Mouse (Mus musculus) adrenal gland, postnatal 36 days (tissue): ENCODE measurements around the gene Ppia. TPM values are rescaled to one million over a fixed set of nuclear protein-coding genes. Genes with fewer than 3 reads are reported as not detected.
"Not testable (repeated sequence)": the region's sequence is repeated elsewhere in the genome, so short reads cannot be mapped to it uniquely, and the experiment has no call there.

Experiments
- DNase-seq, 2 experiments: peaks; one replicate each; pipeline ENCODE4 v3.0.0; 2021; ENCODE audit warnings: mixed read lengths in 1 of 2
- total RNA-seq, 2 experiments: library from RNA; stranded (reverse); gene quantifications; 2 replicates each; pipeline ENCODE4 v1.2.3; 2021

Ppia gene
- total RNA-seq, 2 experiments from 2014 or later, result 1,935 TPM

GRCm38 (mm10) chr11:6403830-6404405 lies 11.3 kb upstream of the Ppia start:
- DNase-seq, result no peak

GRCm38 (mm10) chr11:6404699-6405566 lies 10.3 kb upstream of the Ppia start:
- peak; percentile 50 to 56 for DNase-seq

- DNase-seq, result peak; percentile 62 to 74
Observed at GRCm38 (mm10) chr11:6405591-6406081, 9.6 kb upstream of the Ppia start.

DNA sequence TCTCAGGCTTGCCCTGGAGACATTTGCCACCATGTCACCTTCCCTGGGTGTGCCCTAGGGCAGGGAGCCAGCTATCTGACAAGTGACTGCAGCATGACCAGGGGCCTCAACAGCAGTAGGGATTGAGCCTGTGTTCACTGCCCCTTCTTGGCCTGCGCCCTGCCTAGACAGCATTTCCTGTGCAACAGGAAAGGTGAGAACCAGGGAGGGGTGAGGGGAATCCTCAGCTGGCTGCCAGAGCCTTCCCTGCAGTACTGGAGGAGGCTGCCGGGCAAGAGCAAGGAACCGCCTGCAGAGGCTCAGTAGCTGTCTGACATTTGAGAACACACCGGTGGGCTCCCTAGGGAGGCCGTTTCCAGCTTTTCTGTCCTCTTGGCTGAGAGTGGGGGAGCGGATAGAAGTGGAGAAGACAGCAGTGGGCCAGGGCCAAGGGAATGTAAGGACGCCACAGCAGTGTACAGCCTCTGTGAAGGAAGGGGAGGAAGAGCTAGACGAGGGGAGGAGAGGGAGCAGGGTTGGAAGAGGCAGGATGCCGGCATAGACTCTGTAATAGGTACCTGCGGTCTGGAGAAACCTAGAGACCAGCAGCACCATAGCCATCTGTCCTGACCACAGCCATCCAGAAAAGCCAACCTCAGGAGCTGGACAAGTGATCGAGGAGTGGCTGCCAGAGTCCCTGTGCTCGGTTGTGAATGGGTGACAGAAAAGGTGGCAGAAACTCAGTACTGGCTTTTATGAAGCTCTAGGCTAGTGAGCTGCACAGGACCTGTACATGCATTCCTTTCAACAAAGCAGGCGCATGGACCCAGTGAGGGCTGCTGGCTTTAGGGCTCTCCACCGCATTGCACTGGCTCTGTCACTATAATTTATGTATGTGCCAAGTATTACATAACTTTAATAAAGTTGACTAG lies 8.7 kb upstream of the Ppia start:
- DNase-seq, result peak; percentile 78 to 87

GRCm38 (mm10) chr11:6407162-6407621 lies 8.1 kb upstream of the Ppia start:
- no peak for DNase-seq

DNA sequence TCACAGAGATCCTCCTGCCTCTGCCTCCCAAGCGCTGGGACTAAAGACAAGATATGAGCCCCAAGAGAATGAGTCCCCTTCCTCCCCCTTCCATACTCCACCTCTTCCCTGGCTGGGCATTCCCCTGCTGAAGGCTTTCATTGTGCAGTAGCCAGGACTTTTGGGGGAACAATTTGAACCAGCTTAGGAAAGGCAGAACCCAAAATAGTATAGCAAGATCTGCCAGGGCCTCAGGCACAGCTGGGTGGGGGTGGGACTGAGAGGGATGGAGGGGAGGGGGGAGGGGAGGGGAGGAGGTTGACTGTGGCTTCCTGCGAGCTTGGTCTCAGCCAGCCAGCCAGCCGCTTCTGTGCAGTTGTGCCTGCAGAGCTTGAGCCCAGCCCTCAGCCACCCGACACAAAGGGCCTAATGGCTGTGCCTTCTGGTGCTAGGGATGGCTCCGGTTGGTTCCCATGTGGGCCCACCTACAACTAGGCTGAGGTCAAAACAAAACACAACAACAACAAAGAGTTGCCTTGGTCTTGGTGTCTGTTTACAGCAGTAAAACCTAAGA lies 5.1 kb upstream of the Ppia start:
- no peak for DNase-seq

DNA sequence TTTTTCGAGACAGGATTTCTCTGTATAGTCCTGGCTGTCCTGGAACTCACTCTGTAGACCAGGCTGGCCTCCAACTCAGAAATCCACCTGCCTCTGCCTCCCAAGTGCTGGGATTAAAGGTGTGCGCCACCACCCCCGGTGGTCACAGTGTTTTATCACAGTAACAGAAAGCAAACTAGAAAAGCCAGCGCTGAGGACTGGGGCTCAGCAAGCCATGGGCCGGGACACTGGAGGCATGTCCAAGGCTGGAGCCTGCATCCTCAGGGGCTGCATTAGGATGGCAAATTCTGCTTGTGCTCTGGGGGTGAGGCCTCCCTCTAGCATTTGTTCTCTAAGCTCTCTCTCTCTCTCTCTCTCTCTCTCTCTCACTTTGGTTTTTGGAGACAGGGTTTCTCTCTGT lies 4.5 kb upstream of the Ppia start:
- DNase-seq, result not testable (repeated sequence)

GRCm38 (mm10) chr11:6411684-6412083 lies 3.6 kb upstream of the Ppia start:
- DNase-seq, result peak; percentile 89 to 92

- no peak for DNase-seq
Observed at GRCm38 (mm10) chr11:6413264-6413663, 2.0 kb upstream of the Ppia start.

GRCm38 (mm10) chr11:6415551-6416404 lies 535 bp downstream of the Ppia start:
- peak; percentile 97 to 98 for DNase-seq

- peak; percentile 89 to 91 for DNase-seq
Observed at GRCm38 (mm10) chr11:6416405-6417034, 1.3 kb downstream of the Ppia start.

DNA sequence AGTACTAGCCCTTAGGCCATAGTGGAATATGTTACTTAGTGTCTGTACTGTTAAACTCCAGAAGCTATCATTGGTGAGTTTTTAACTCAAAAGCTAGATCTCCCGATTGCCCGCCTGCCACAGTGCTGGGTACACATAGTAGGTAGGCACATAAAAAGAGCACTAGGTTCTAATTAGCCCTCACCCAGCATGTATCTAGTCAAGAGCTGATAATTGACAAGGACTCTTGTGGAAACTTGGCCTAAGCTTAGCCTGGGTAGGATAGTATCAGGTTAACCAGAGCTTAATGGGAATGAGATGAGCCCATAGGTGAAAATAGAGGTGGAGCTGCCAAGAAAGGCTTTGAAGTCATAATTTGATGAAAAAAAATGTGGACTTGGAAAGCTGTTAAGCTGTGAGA lies 1.8 kb downstream of the Ppia start:
- DNase-seq, result no peak

DNA sequence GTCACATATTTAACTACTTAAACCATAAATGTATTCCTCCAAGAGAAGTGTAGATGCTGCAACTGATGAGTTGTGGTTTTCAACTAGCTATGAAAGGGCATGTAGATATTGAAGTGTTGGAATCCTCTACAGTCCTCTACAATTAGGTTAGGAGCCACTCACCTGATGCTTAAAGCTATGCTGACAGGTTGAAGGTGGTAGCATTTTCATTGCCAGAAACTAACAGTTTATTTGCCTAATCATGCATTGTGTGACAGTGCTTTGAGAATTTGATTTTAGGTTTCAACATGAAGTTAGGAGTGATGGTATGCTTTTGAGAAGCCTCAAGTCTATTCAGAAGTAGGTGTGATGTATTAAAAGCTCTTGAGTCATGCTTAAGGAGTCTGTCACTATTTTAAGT lies 2.2 kb downstream of the Ppia start:
- no peak for DNase-seq

- no peak for DNase-seq
Observed at GRCm38 (mm10) chr11:6418751-6419150, 3.5 kb downstream of the Ppia start.

DNA sequence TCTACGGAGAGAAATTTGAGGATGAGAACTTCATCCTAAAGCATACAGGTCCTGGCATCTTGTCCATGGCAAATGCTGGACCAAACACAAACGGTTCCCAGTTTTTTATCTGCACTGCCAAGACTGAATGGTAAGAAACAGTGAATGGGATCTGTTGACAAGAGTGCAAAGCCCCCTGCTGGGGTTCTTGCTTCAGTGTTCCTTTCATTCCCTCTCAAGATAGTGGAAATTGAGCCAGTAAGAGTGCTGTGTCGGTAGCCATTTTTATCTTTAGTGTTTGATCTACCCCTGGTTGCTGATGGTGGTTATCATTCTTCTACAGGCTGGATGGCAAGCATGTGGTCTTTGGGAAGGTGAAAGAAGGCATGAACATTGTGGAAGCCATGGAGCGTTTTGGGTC lies 3.9 kb downstream of the Ppia start:
- DNase-seq, result not testable (repeated sequence)

DNA sequence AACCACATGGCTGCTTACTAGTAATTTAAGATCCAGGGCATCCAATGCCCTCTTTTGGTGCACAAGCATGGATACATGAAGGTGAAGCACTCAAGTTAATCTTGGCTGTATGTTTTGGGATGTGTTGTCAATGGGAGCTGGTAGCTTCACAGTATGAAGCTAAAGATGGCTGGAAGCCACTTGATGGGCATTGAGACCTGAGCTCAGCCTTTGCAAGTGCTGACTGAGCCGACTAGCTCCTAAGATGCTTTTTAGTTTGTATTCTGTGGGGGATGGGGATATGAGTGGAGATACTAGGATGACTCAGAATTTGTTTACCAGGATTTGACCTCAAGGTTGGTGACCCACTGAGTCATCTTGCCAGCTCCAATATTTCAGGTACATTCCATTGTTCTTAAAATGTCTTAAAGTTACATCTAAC lies 5.0 kb downstream of the Ppia start:
- no peak for DNase-seq

GRCm38 (mm10) chr11:6420722-6421350 lies 5.6 kb downstream of the Ppia start:
- DNase-seq, result no peak

DNA sequence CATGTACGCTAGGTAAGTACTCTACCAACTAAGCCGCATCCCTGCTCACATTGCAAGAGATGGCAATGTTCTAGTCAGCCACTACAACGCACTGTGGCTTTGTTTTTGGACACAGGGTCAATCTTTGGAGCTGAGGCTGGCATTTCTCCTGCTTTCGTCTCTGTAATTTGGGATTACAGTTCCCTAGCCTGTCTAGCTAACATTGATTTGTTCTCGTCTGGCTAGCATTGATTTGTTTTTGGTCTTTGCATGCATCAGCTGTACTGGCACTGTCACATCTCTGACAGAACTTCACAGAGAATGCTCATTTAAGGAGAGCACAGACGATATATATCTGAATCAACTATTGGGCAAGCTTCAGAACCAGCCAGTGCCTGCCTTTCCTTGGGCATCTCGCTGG lies 14.9 kb downstream of the Ppia start:
- no peak for DNase-seq

- DNase-seq, result peak; percentile 73 to 83
Observed at GRCm38 (mm10) chr11:6436442-6436841, 21.2 kb downstream of the Ppia start.

DNA sequence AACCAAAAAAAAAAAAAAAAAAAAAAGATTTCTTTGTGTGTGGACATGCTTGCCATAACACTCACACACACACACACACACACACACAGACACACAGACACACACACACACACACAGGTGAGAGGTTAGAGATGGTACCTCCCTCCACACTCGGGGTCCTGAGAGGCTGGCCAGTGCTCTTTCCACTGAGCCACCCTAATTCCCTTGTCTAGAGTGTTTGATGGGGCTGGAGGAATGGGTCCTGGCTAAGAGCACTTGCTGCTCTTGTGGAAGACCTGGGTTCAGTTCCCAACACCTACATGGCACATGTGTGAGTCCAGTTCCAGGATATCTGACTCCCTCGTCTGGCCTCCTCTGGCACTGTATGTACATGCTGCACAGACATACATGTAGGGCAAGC lies 22.4 kb downstream of the Ppia start:
- no peak for DNase-seq
